Mouse (Mus musculus) lung, embryonic 15.5 days (tissue): ENCODE data around the gene Ptma. TPM values are rescaled to one million over a fixed set of nuclear protein-coding genes. Genes with fewer than 3 reads are reported as not detected.

Source experiments
- ATAC-seq: fragments of 200-750 bp; cut with Nextera tagmentation; 2 replicates; pipeline ENCODE4 v1.8.0; 2017; ENCODE audit warnings: moderate number of reproducible peaks, borderline replicate concordance; ENCODE audit not compliant: low FRiP score, low TSS enrichment; ENCODE audit errors: extremely low read depth
- H3K27ac ChIP-seq: fragments of 300-500 bp; sonication (generic); 2 replicates; pipeline ENCODE4 v1.5.1; 2015; ENCODE audit warnings: moderate library complexity, mild to moderate bottlenecking, inconsistent platforms
- H3K27me3 ChIP-seq: fragments of 300-500 bp; sonication (generic); 2 replicates; pipeline ENCODE4 v1.6.1; 2015; ENCODE audit warnings: inconsistent platforms
- H3K36me3 ChIP-seq: fragments of 300-500 bp; sonication (generic); 2 replicates; pipeline ENCODE4 v1.6.1; 2015; ENCODE audit warnings: inconsistent platforms
- H3K4me1 ChIP-seq: fragments of 300-500 bp; sonication (generic); 2 replicates; pipeline ENCODE4 v1.6.1; 2015; ENCODE audit warnings: inconsistent platforms
- H3K4me2 ChIP-seq: fragments of 300-500 bp; sonication (generic); 2 replicates; pipeline ENCODE4 v1.6.1; 2015; ENCODE audit warnings: inconsistent platforms, mild to moderate bottlenecking, moderate library complexity
- H3K4me3 ChIP-seq: fragments of 300-500 bp; sonication (generic); 2 replicates; pipeline ENCODE4 v1.5.1; 2015; ENCODE audit warnings: mild to moderate bottlenecking, inconsistent platforms
- H3K9ac ChIP-seq: fragments of 300-500 bp; sonication (generic); 2 replicates; pipeline ENCODE4 v1.6.1; 2015; ENCODE audit warnings: inconsistent platforms
- H3K9me3 ChIP-seq: fragments of 300-500 bp; sonication (generic); 2 replicates; pipeline ENCODE4 v1.6.1; 2016; ENCODE audit warnings: inconsistent platforms
- WGBS: fragments of 180-500 bp; shearing (Covaris S2); methylation state at CpG from one replicate; pipeline ENCODE4 v1.1.7; 2015; 5-methylcytosine and 5-hydroxymethylcytosine counted together
- polyA plus RNA-seq: library from polyadenylated mRNA; unstranded; fragments of >200 nt; fragmentation: Nextera tagmentation; extraction: Ambion mirVana; gene quantifications from 2 replicates; pipeline ENCODE4 v1.2.1, GENCODE M21; 2015

Ptma gene
- polyA plus RNA-seq, 1 experiment from 2014 or later, result 2,819 TPM

DNA sequence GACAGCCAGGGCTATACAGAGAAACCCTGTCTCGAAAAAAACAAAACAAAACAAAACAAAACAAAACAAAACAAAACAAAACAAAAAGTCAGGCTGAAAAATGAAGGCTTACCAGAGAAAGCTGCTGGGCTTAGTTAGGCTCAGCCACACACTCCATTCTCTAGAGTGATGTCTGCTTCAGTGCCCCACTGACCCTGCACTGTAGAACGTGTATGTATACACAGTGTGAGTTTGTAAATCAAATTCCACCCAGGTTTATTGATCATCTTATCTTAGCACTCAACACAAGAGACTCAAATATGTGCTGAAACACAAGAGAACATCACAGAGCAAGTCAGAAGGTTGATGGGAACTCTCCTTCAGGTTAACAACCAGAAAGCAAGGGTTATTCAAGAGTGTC lies 41.9 kb downstream of the Ptma start:
- Histone ChIP-seq H3K9me3 (no peaks in the 10 kb centered on the region), H3K36me3 (peaks cover 6% of the 10 kb centered on the region; the same call in 1 of the 2 replicates), H3K27me3 (no peaks in the 10 kb centered on the region), H3K4me1 (no peaks in the 10 kb centered on the region), H3K4me3 (no peak overlapping the region), H3K9ac (no peak overlapping the region), H3K4me2 (no peak overlapping the region), H3K27ac (no peak overlapping the region)
- no peak for ATAC-seq
- WGBS, result 69% methylated on average over 2 of the region's 2 CpGs

DNA sequence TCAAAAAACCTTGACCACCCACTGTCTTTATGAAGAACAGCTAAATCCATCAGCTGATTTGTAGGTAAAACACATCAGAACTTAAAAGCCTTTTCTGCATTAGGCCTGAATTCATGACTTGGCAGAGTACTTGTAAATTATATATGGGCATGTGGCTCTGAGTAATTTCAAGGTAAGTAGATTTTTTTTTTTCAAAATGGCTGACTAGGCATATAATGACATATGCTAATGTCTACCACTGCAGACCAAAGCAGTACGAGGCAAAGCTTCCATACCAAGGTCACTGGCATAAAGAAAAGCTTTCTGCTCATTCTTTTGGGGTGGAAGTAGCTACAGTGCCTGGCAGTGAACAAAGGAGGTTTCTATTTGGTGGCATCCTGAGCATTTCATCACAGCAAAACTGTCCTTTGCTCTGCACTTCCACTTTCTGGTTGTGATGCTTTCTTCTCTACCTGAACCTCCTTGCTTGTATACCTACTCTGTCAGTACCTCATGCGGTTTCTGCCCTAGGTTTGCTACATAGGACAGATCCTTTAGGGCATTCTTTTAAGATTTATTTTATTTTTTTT lies 42.9 kb downstream of the Ptma start:
- no peak overlapping the region for H3K9ac ChIP-seq
- no peak for ATAC-seq
- H3K36me3 ChIP-seq, result peaks cover 2% of the 10 kb centered on the region; the same call in 1 of the 2 replicates
- H3K27ac ChIP-seq, result no peak overlapping the region
- H3K4me2 ChIP-seq, result no peak overlapping the region
- H3K27me3 ChIP-seq, result no peaks in the 10 kb centered on the region
- no peaks in the 10 kb centered on the region for H3K9me3 ChIP-seq
- H3K4me1 ChIP-seq, result no peaks in the 10 kb centered on the region
- WGBS, result 92% methylated on average over 2 of the region's 2 CpGs
- no peak overlapping the region for H3K4me3 ChIP-seq

DNA sequence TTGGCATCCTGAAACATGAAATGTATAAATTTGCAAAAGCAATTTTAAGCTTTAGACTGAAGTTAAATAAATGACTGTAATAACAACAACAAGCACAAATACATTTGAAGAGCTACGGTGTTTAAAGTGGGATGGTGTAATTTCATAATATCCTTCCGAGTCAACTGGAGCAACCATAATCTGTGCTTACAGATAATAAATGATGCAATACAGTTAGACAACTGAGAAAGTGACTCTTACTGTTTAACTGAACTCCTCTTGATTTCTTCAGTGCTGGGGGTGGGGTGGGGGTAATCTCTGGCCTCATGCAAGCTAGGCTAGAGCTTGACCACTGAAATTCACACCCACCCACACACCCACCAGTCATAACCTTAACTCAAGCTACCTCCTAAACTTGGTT lies 44.9 kb downstream of the Ptma start:
- Histone ChIP-seq H3K4me1 (no peaks in the 10 kb centered on the region), H3K9ac (no peak overlapping the region), H3K27ac (no peak overlapping the region), H3K9me3 (no peaks in the 10 kb centered on the region), H3K4me2 (no peak overlapping the region), H3K4me3 (no peak overlapping the region), H3K27me3 (no peaks in the 10 kb centered on the region), H3K36me3 (0 out of 2 replicates have a peak, but pooled peaks cover 2% of the 10 kb centered on the region)
- no peak for ATAC-seq
- WGBS, result 79% methylated on average over 2 of the region's 2 CpGs

DNA sequence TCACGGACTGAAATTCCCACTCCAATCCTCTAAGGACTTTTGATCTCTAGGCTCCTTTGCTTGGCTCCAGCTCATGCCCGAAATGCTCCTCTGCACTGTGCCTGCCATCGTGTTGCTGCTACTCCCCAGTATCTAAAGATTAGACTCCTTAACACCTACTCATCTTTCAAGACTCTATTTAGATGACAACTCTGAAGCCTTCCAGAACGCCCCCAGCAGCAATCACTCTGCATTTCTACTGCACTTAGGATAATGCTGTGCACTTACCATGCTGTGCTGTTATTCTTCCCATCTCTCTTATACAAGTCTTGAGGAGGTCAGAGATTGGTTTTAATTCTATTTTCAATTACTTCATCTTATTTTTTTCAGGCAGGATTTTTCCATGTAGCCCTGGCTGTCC lies 45.4 kb downstream of the Ptma start:
- no peak overlapping the region for H3K9ac ChIP-seq
- WGBS, result 83% methylated on average over 4 of the region's 4 CpGs
- no peak overlapping the region for H3K4me2 ChIP-seq
- H3K4me3 ChIP-seq, result no peak overlapping the region
- no peak for ATAC-seq
- H3K27me3 ChIP-seq, result no peaks in the 10 kb centered on the region
- H3K9me3 ChIP-seq, result no peaks in the 10 kb centered on the region
- H3K4me1 ChIP-seq, result no peaks in the 10 kb centered on the region
- H3K27ac ChIP-seq, result no peak overlapping the region
- H3K36me3 ChIP-seq, result 0 out of 2 replicates have a peak, but pooled peaks cover 2% of the 10 kb centered on the region

Other genes with a start within 250 kb of the Ptma start
- 4.5 and 5.6 TPM in 2 replicates for gene B3gnt7, start 223.9 kb upstream of the Ptma start, polyA plus RNA-seq
- 342 and 365 TPM in 2 replicates for gene Ncl, start 167.3 kb upstream of the Ptma start, polyA plus RNA-seq
- gene Nmur1, start 100.5 kb upstream of the Ptma start, polyA plus RNA-seq, result 0.17 TPM in 1 of 2 replicates, not detected in the other
- gene Tex44, start 100.4 kb upstream of the Ptma start, polyA plus RNA-seq, result not detected in 2 replicates
- 64.0 and 64.4 TPM in 2 replicates for gene Pde6d, start 55.9 kb downstream of the Ptma start, polyA plus RNA-seq
- 36.0 and 37.8 TPM in 2 replicates for gene Cops7b, start 56.2 kb downstream of the Ptma start, polyA plus RNA-seq
- 0.52 and 0.72 TPM in 2 replicates for gene Nppc, start 143.8 kb downstream of the Ptma start, polyA plus RNA-seq
- gene Dis3l2, start 177.1 kb downstream of the Ptma start, polyA plus RNA-seq, result 27.3 and 27.5 TPM in 2 replicates